Mouse (Mus musculus): Measurements from ENCODE around the gene Mettl8.

DNA sequence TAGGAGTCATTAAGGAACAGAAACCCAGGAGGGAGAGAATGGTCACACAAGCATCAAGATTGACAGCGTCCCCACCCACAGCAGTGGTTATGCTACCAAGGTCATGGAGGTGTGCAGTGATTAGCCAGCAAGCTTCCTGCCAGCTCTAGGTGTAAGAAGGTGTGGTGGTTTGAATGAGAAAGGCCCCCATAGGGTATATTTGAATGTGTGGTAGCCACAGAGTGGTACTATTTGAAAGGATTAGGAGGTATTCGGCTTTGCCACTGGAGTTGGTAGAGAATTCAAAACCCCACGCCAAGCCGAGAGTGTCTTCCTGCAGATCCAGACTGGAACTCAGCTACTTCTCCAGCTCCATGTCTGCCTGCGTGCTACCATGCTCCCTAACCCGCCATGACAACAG, 32.4 kb downstream of the Mettl8 start:
- TF ChIP-seq CTCF (IDR thresholded peaks at IDR 0.05; ENCODE audit: insufficient read depth, low read depth, low read length) (no peak), POLR2A (IDR thresholded peaks at IDR 0.05; ENCODE audit: insufficient read depth, low read depth, low read length) (no peak)

Measured in olfactory bulb, adult 2 months (tissue).